Mouse (Mus musculus): Measurements from ENCODE around the gene Fau.

Gene Fau

DNA sequence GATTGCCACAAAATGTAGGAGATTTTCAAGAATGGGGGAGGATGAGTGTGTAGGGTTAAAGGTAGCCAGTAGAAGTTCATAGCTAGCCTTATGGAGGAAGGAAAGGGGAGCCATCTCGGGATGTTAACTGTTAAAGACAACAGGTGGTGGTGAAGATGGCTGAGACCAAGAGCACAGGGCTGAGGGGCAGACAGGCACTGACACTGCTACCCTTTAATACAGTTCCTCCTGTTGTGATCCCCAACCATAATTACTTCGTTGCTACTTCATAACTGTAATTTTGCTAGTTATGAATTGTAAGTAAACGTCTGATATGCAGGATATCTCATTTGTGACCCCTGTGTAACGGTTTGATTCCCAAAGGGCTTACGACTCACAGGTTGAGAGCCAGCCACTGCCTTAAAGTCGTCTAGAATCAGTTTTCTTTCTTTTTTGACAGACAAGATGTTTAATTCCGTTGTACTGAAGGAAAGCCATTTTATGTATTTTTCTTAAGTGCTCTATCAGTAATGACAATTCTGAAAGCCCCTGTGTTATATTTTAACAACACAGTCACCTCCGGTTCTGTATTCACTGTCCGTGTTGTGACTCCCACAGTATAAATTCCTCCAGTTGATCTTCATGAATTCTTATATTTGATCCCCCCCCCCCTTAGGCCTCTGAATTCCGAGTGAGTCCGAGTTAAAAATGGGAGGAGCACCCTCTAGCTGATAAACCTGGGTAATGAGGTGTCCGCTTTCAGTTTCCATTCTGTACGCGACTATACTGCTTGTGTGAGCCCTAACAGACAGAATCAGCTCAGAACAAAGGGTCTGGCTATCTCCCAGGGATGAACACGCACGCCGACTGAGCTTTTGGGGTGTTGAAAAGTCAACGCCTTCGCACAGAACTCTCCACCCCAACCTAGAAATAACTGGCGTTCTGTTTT lies 12.0 kb upstream of the Fau start:
- DNase-seq (ENCODE audit: low read depth, low spot score) = no peak

DNA sequence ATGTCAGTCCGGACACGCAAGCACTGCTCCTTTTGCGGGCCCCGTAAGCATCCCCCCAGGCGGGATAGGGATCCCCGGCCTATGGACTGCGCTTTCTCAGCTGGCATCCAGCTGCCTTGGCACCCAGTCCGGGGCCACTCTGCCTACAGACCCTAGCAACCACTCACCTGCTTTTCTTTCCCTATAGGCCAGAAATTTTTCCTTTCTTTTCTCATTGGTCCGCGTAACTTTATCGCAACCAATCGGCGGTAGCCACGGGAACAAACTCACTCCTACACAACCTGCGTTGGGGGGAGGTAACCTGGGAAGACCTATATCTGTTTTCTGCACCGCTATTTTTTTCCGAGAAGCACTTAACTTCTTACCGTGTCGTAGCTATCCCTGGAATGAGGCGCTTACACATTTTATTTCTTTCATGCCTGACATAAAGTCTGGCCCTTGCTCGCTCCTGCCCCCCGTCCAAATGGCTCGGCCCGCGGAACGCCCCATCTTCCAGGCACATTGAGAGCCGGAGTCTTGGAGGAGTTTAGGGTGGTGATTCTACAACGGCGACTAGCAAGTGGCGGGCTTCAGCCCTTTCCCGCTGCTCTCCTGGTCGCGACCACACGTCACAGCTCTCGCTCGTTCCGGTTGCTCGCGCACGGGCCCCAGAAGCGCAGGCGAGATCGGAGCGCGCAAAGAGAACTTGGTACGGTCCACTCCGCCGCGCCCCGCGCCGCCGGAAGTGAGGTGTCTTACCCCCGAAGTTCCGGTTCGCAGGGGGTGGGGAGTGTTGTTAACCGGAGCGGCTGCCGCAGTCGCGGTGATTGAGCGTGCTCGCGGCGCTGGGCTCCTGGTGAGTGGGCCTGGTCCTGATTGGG lies 11.1 kb upstream of the Fau start, which contains the start of gene Syvn1:
Gene Syvn1 (plus strand): TSS at position 283 of the 860 bp plus-strand sequence.
- peak; percentile 98 for DNase-seq (ENCODE audit: low read depth, low spot score)

DNA sequence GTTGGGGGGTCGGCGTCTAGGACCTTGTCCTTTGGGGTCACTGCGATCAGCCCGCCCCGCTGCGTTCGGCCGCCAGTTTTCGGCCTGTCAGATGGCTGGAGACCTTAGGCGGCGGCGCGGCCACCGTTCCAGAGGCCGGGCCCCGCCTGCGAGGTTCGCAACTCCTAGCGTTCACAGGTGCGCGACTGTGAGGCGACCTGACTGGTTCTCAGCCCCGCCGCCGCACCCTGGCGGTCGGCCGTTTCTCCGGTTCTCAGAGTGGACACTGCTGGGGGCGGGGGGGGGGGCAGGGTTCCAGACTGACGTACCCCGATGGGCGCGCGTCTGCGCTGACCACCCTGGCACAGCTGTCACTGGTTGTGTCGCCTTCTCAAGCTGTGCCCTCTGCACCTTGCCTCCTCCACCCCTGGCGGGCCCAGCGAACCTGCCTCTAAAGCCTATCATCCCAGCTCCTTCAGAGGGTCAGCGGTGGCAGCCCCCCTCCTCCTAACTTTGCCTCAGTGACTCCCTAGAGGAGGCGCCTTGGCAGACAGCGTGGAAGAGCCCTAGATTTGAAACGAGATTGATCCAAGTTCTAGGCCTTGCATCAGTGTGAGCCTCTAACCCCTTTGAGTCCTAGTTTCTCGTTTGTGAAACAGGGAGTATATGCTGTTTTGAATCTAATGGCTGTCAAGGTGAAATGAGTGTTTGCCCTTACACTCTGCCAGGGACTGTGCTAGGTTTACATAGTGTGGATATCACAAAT lies 10.3 kb upstream of the Fau start:
- no peak for DNase-seq (ENCODE audit: low read depth, low spot score)

DNA sequence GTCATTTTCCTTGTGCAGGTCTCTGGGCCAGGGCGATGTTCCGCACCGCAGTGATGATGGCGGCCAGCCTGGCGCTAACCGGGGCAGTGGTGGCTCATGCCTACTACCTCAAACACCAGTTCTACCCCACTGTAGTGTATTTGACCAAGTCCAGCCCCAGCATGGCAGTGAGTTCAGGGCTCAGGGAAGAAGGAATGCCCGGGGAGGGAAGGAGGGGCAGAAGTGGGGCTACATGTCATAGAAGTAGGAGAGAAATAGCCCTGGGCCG lies 9.8 kb upstream of the Fau start:
- no peak for DNase-seq (ENCODE audit: low read depth, low spot score)

- no peak for DNase-seq (ENCODE audit: low read depth, low spot score)
Observed at GRCm38 (mm10) chr19:6048681-6049410, 8.8 kb upstream of the Fau start.

DNA sequence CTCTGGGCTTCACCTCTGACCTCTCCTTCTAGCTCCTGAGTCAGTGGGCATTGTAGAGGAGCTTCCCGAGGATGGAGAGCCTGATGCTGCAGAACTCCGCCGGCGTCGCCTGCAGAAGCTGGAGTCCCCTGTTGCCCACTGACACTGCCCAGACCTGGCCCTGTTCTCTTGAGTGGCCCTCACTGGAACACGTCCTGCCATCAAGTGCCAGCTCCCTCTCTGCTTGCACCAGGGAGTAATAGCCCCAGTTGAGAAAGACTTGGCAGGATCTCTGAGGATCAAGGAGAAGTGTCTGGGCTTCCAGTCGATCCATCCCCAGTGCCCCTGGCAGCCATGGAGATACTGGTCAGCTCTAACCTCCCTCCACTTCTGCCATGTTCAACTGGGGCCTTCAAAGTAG lies 5.1 kb upstream of the Fau start:
- no peak for DNase-seq (ENCODE audit: low read depth, low spot score)

- no peak for DNase-seq (ENCODE audit: low read depth, low spot score)
Observed at GRCm38 (mm10) chr19:6054296-6054695, 3.3 kb upstream of the Fau start.

DNA sequence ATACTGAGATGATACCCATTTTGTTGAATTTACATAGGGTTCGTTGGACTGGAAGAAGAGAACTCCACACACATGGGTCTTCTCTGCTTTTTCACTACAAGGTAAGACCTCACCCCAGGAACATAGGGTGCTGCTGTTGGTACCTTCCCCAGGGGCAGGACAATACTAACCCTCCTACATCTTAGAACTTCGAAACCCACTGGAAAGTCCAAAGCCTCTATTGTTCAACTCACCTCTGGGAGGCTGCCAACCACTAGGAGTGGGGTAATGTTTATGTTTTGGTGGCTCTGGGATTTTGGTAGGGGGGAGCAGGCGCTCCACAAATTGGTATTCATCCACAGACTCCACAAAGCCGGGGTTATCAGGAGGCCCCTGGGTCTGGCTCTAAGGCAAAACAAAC lies 948 bp upstream of the Fau start:
- no peak for DNase-seq (ENCODE audit: low read depth, low spot score)

DNA sequence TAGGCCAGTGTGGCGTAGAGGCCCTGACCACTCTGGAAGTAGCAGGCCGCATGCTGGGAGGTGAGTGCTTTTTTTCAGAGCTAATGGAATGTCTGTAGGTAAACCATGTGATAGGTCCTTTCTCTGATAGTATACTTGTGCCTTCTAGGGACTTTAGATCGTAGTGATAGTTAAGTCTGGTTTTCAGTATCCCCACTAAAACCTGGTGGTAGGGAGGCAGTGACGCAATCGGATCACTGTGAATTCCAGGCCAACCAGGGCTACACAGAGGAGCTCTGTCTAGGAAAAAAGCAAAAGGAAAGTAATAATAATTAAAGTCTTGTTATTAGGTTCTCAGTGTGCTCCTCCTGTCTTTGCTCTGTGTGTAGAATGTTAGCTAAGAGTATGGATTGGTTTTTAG lies 869 bp downstream of the Fau start:
- peak; percentile 20 for DNase-seq (ENCODE audit: low read depth, low spot score)

- DNase-seq (ENCODE audit: low read depth, low spot score) = peak; percentile 22
Observed at GRCm38 (mm10) chr19:6058966-6059365, 1.3 kb downstream of the Fau start.

DNA sequence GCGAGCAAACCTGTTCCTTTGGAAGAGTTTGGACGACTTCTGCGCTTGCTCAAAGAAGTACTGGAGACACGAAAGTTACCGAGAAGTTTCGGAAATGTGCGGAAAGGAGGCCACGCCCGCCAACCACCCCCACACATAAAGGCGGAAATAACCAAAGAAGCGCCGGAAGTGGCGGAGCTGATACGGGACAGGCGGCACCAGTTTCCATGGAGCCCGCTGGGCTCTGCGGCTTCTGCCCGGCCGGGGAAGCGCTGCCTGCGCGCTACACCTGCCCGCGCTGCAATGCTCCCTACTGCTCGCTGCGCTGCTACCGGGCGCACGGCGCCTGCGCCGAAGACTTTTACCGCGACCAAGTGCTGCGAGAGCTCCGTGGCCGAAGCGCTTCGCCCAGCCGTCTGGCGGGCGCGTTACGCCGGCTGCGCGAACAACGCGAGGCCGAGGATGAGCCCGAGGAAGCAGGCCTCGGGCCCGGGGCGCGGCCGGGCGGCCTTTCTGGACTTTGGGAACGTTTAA lies 3.4 kb downstream of the Fau start, which contains the start of gene Znhit2:
Gene Znhit2 (plus strand): TSS at position 172 of the 513 bp plus-strand sequence.
- DNase-seq (ENCODE audit: low read depth, low spot score) = peak; percentile 96

DNA sequence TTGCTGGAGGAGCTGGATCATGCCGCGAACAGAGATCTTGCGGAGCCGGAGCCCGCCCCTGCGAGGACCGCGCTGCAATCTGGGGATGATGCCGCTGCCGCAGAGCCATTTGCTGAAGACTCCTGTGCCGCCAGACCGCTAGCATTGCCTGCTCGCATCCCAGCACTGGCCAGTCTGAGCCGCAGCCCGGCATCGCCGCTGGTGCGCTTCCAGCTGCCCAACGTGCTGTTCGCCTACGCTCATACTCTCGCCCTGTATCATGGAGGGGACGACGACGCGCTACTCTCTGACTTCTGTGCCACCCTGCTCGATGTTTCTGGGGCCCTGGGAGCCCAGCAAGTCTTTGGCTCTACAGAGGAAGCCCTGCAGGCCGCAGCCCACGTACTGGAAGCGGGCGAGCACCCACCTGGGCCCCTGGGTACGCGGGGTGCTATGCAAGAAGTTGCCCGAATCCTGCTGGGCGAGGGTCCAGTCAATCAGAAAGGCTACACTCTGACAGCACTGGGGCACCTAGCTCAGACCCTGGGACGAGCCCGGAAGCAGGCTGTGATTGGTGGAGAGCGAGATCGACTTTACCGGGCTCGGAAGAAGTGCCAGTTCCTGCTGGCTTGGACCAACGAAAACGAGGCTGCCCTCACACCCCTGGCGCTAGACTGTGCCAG lies 4.1 kb downstream of the Fau start:
- peak; percentile 68 for DNase-seq (ENCODE audit: low read depth, low spot score)

- DNase-seq (ENCODE audit: low read depth, low spot score) = no peak
Observed at GRCm38 (mm10) chr19:6062418-6062817, 4.8 kb downstream of the Fau start.

- DNase-seq (ENCODE audit: low read depth, low spot score) = no peak
Observed at GRCm38 (mm10) chr19:6063081-6063480, 5.4 kb downstream of the Fau start.

DNA sequence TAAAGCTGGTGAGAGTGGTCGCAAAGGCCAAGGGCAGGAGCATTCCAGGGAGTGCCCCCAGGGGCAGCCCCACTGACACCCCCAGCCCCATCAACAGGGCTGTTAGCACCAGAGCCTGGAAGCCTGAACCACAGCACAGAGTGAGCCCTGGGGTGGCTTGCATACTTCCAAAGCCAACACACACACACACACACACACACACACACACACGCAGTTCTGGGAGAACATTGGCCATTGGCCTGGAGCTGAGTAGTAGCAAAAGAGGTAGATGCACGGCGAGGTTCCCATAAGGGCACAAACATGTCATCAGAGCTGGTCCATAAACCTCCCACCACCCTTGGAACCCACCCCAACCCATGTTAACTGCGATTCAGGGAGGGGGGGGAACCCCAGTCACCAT lies 8.9 kb downstream of the Fau start:
- peak; percentile 19 for DNase-seq (ENCODE audit: low read depth, low spot score)

DNA sequence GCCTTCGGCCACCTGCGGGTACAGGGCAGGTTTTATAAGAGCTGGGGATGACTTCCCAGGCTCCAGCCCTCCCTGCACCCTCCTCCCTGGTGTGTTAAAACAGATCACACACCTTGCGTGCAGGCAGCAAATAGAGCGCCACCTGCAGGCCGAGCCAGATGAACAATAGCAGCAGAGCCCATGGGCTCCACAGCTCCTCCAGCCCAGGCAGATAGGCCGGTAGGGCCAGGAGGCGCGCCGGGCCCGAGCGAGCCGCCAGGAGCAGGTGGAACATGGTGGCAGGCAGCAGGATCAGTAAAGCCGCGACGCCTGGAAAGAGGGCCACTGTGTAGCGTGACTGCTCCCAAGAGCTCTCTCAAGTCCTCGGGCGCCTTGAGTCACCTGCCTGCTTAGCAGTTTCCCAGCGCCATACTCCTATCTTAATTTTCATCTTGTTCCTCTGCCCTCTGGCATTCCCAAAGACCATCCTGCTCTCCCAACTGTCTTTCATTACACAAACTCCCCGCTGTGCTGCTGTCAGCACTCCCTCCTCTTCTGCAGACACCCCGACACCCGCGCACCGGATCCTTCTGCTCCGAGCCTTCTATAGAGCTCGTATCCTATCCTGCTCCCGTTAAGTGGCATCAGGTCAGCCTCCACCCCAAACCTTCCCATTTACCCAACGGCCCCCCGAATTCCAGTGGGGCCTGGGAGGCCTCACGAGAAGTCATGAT lies 9.5 kb downstream of the Fau start:
- peak; percentile 94 for DNase-seq (ENCODE audit: low read depth, low spot score)

DNA sequence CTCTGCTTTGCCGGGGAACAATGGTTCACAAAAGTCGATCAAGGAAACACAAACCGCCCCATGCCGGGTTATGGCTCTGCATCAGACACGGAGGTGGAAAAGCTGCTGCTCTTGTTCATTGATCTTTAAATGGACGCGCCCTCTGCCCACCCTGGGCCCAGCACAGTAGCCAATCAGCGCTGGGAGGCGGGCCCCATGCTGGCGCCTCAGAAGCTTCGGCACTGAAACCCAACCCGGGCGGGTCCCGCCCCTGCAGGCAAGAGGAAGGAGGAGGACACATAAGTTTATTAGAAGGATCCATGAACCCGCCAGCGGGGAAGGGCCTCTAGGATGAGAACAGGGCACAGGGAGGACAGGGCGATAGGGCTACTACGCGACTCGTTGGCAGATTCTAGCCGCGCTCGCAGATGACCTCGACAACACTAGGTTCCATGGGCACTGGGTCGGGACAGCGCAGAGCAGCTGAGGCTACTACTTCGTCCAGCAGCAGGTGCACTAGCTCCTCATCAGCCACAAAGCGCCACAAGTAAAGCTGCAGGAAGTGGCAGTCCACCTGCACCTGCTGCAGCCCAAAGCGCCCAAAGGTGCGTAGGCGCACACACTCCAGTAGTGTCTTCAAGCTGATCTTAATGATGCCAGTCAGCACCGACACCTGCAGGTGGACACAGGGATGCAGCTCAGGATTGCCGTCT lies 10.2 kb downstream of the Fau start, which contains the start of gene Tm7sf2:
Gene Tm7sf2 (minus strand): TSS at position 650 of the 692 bp plus-strand sequence.
- DNase-seq (ENCODE audit: low read depth, low spot score) = peak; percentile 96

- no peak for DNase-seq (ENCODE audit: low read depth, low spot score)
Observed at GRCm38 (mm10) chr19:6068951-6069350, 11.3 kb downstream of the Fau start.

DNA sequence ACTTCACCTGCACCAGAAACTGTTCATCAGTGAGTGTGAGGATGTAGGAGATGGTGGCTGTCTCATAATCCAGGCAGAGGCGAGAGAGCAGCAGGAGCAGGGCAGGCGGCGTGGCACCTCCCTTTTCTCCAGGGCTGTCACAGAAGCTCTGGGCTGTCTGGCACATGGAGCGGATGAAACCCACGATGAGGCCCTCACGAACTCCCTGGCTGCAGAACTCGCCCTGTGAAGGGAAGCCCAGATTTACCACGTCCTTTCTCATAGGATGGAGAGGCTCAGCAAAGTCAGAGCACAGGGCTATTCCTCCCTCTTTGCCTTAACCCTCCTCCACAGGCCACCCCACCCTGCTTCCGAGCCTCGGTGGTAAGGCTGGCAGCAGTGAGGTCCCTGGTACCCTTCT lies 12.2 kb downstream of the Fau start:
- no peak for DNase-seq (ENCODE audit: low read depth, low spot score)

Data from R1 (cell line).